Mouse (Mus musculus) megakaryocyte-erythroid progenitor cell, adult 5-6 weeks (primary cell): ENCODE results near the gene Mvd. TPM values are rescaled to one million over a fixed set of nuclear protein-coding genes. Genes with fewer than 3 reads are reported as not detected.

ENCODE experiments used
- ATAC-seq: replicated peaks from 2 replicates; pipeline ENCODE4 v1.8.0; 2016; ENCODE audit warnings: mild to moderate bottlenecking, inconsistent platforms; ENCODE audit not compliant: severe bottlenecking, poor library complexity, low FRiP score, low TSS enrichment
- total RNA-seq, 2 experiments: library from RNA; stranded (forward) in 1 of 2; stranded (reverse) in 1 of 2; fragments of 200-1000, 215-1000 nt in 1 of 2; fragments of >200 nt in 1 of 2; fragmentation: Nextera tagmentation in 1 of 2; gene quantifications; 2 replicates each; pipeline ENCODE4 v1.2.3; 2014 to 2017

The Mvd gene
- total RNA-seq (2014; fragmentation: Nextera tagmentation) (2.4 and 2.9 TPM in 2 replicates), total RNA-seq (2017) (0.14 and 1.8 TPM in 2 replicates)

- ATAC-seq: peak; percentile 94
Measured at GRCm38 (mm10) chr8:122443262-122444006, at the start of gene Mvd. Mvd (minus strand) TSS chr8:122443422.

GRCm38 (mm10) chr8:122488387-122488786, 45.2 kb upstream of the Mvd start:
- ATAC-seq: no peak

- no peak for ATAC-seq
Measured at GRCm38 (mm10) chr8:122484831-122485230, 41.6 kb upstream of the Mvd start.

GRCm38 (mm10) chr8:122483877-122484276, 40.7 kb upstream of the Mvd start:
- no peak for ATAC-seq

GRCm38 (mm10) chr8:122482448-122482847, 39.2 kb upstream of the Mvd start:
- no peak for ATAC-seq

GRCm38 (mm10) chr8:122475580-122476320, 32.5 kb upstream of the Mvd start, which contains the start of the genes Rnf166 and Ctu2:
Rnf166 (minus strand) TSS chr8:122476064.
Ctu2 (plus strand) TSS chr8:122476143.
- peak; percentile 60 for ATAC-seq

GRCm38 (mm10) chr8:122474951-122475560, 31.8 kb upstream of the Mvd start:
- ATAC-seq: peak; percentile 60

- ATAC-seq: no peak
Measured at GRCm38 (mm10) chr8:122473911-122474421, 30.7 kb upstream of the Mvd start.

GRCm38 (mm10) chr8:122470691-122471090, 27.5 kb upstream of the Mvd start:
- ATAC-seq: no peak

- no peak for ATAC-seq
Measured at GRCm38 (mm10) chr8:122469965-122470364, 26.7 kb upstream of the Mvd start.

GRCm38 (mm10) chr8:122469407-122469806, 26.2 kb upstream of the Mvd start:
- ATAC-seq: no peak

- no peak for ATAC-seq
Measured at GRCm38 (mm10) chr8:122467816-122468215, 24.6 kb upstream of the Mvd start.

GRCm38 (mm10) chr8:122464985-122465384, 21.8 kb upstream of the Mvd start:
- no peak for ATAC-seq

GRCm38 (mm10) chr8:122463651-122464640, 20.7 kb upstream of the Mvd start:
- no peak for ATAC-seq

- ATAC-seq: no peak
Measured at GRCm38 (mm10) chr8:122462510-122462909, 19.3 kb upstream of the Mvd start.

GRCm38 (mm10) chr8:122461473-122462148, 18.4 kb upstream of the Mvd start:
- no peak for ATAC-seq

GRCm38 (mm10) chr8:122460524-122461472, 17.6 kb upstream of the Mvd start, which contains the start of gene Snai3:
Snai3 (minus strand) TSS chr8:122460733.
- ATAC-seq: peak; percentile 54
